Mouse (Mus musculus) urinary bladder, postnatal 36 days (tissue): Measurements from ENCODE around the gene Pot1b.

ENCODE experiments used
- DNase-seq, 2 experiments: peaks; one replicate each; pipeline ENCODE4 v3.0.0; 2022; ENCODE audit warnings: low spot score in 2 of 2, mixed read lengths in 1 of 2

Pot1b gene

GRCm38 (mm10) chr17:55711984-55712811 is at the start of gene Pot1b:
Gene Pot1b, minus strand, starts transcription at chr17:55712628.
- DNase-seq, result peak; percentile 93 to 99

GRCm38 (mm10) chr17:55751170-55751569 is 38.7 kb upstream of the Pot1b start:
- no peak for DNase-seq

- DNase-seq, result no peak
Observed at GRCm38 (mm10) chr17:55749786-55750185, 37.4 kb upstream of the Pot1b start, which contains the start of gene Adgre4. Gene Adgre4, plus strand, starts transcription at chr17:55749984.

GRCm38 (mm10) chr17:55736675-55737074 is 24.2 kb upstream of the Pot1b start:
- no peak for DNase-seq

GRCm38 (mm10) chr17:55726193-55726592 is 13.8 kb upstream of the Pot1b start:
- DNase-seq, result no peak

- DNase-seq, result no peak
Observed at GRCm38 (mm10) chr17:55722250-55722649, 9.8 kb upstream of the Pot1b start.

GRCm38 (mm10) chr17:55721270-55721669 is 8.8 kb upstream of the Pot1b start:
- no peak for DNase-seq

- DNase-seq, result no peak
Observed at GRCm38 (mm10) chr17:55702865-55703264, 9.6 kb downstream of the Pot1b start.

- peak; percentile 57 to 70 for DNase-seq
Observed at GRCm38 (mm10) chr17:55702161-55702820, 10.1 kb downstream of the Pot1b start.

GRCm38 (mm10) chr17:55699388-55699787 is 13.0 kb downstream of the Pot1b start:
- DNase-seq, result no peak

- no peak for DNase-seq
Observed at GRCm38 (mm10) chr17:55661099-55661498, 51.3 kb downstream of the Pot1b start.

GRCm38 (mm10) chr17:55625092-55625491 is 87.3 kb downstream of the Pot1b start, which contains the start of gene Vmn2r118:
Gene Vmn2r118, minus strand, starts transcription at chr17:55625192.
- DNase-seq, result no peak
